Mouse (Mus musculus) MEL (cell line): ENCODE results near the gene Adap1.

Experiments used
- CTCF ChIP-seq, 3 experiments: IDR thresholded peaks in 2 of 3; conservative IDR thresholded peaks in 1 of 3; 2 replicates each; pipeline ENCODE4 v1.5.1; 2011 to 2012; ENCODE audit warnings: low read length in 3 of 3, low read depth in 2 of 3, mild to moderate bottlenecking in 2 of 3, improper control_type of control experiment in 1 of 3, inconsistent platforms in 1 of 3, mixed read lengths in 1 of 3, moderate library complexity in 1 of 3; ENCODE audit not compliant: control insufficient read depth in 1 of 3, insufficient read depth in 1 of 3, poor library complexity in 1 of 3, severe bottlenecking in 1 of 3
- E2F4 ChIP-seq: IDR thresholded peaks from 2 replicates; pipeline ENCODE4 v1.6.1; 2011; ENCODE audit warnings: low read depth, low read length, improper control_type of control experiment, borderline replicate concordance
- EP300 ChIP-seq, 2 experiments: IDR thresholded peaks; 2 replicates each; pipeline ENCODE4 v1.6.1; 2011; ENCODE audit warnings: improper control_type of control experiment in 2 of 2, low read length in 2 of 2, low read depth in 1 of 2, mild to moderate bottlenecking in 1 of 2
- ETS1 ChIP-seq: IDR thresholded peaks from 2 replicates; pipeline ENCODE4 v1.6.1; 2012; ENCODE audit warnings: low read depth, mild to moderate bottlenecking, inconsistent platforms, low read length, improper control_type of control experiment, moderate library complexity
- HCFC1 ChIP-seq: IDR thresholded peaks from 2 replicates; pipeline ENCODE4 v1.6.1; 2012; ENCODE audit warnings: low read depth, mild to moderate bottlenecking, inconsistent platforms, low read length, improper control_type of control experiment, moderate library complexity
- MAFK ChIP-seq: IDR thresholded peaks from 2 replicates; pipeline ENCODE4 v1.6.1; 2011; ENCODE audit warnings: low read depth, mild to moderate bottlenecking, low read length, improper control_type of control experiment, borderline replicate concordance
- MAZ ChIP-seq: IDR thresholded peaks from 2 replicates; pipeline ENCODE4 v1.6.1; 2012; ENCODE audit warnings: low read depth, mild to moderate bottlenecking, inconsistent platforms, low read length, improper control_type of control experiment
- POLR2A ChIP-seq, 2 experiments: IDR thresholded peaks; 2 replicates each; pipeline ENCODE4 v1.6.1; 2011 to 2012; ENCODE audit warnings: low read length in 2 of 2, mild to moderate bottlenecking in 2 of 2, control low read depth in 1 of 2, improper control_type of control experiment in 1 of 2, low read depth in 1 of 2, moderate library complexity in 1 of 2; ENCODE audit not compliant: control insufficient read depth in 1 of 2, insufficient read depth in 1 of 2, poor library complexity in 1 of 2
- TCF12 ChIP-seq: IDR thresholded peaks from 2 replicates; pipeline ENCODE4 v1.6.1; 2014; ENCODE audit warnings: low read depth, mild to moderate bottlenecking, inconsistent platforms, low read length, improper control_type of control experiment, moderate library complexity
- UBTF ChIP-seq: IDR thresholded peaks from 2 replicates; pipeline ENCODE4 v1.6.1; 2012; ENCODE audit warnings: low read depth, mild to moderate bottlenecking, inconsistent platforms, low read length, improper control_type of control experiment, moderate library complexity, borderline replicate concordance; ENCODE audit not compliant: insufficient read depth
- USF1 ChIP-seq: IDR thresholded peaks from 2 replicates; pipeline ENCODE4 v1.6.1; 2014; ENCODE audit warnings: low read depth, mild to moderate bottlenecking, inconsistent platforms, low read length, improper control_type of control experiment, moderate library complexity

DNA sequence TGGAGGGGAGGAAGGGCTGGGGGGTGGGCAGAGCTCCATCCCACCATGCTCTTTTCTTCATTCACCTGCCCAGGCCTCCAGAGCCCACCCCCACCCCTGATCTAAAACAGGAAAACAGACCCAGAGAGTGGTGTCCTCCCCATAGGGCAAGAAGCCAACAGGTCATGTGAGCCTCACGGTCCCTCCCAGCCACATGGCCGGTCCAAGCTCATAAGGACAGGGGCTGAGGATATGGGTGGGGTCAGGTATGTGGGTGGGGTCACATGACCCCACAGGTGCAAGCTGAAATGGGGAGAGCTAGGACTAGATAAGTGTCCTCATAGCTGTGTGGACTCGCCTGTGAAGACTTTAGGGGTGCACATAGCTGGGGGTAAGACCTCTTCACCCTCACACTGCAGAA lies 13.0 kb upstream of the Adap1 start:
- no peak for TF ChIP-seq E2F4
- no peak for TF ChIP-seq EP300 (IDR thresholded peaks at IDR 0.05; ENCODE audit: low read depth in 1 of 2, low read length in 2 of 2)
- no peak for TF ChIP-seq POLR2A (IDR thresholded peaks at IDR 0.05; ENCODE audit: control insufficient read depth in 1 of 2, insufficient read depth in 1 of 2, low read depth in 1 of 2, low read length in 2 of 2, poor library complexity in 1 of 2)
- peak; percentile 56; the same call in 1 of the 2 replicates for TF ChIP-seq USF1
- no peak for TF ChIP-seq HCFC1
- no peak for TF ChIP-seq MAFK
- no peak for TF ChIP-seq ETS1
- TF ChIP-seq CTCF (IDR thresholded peaks at IDR 0.05 in 2 of 3, conservative IDR thresholded peaks at IDR 0.05 in 1 of 3; ENCODE audit: control insufficient read depth in 1 of 3, insufficient read depth in 1 of 3, low read depth in 2 of 3, low read length in 3 of 3, poor library complexity in 1 of 3, severe bottlenecking in 1 of 3), result no peak
- no peak for TF ChIP-seq MAZ
- no peak for TF ChIP-seq TCF12
- TF ChIP-seq UBTF, result no peak
